Mouse (Mus musculus) left cerebral cortex, postnatal 4 days (tissue): ENCODE data around the gene U90926. TPM values are rescaled to one million over a fixed set of nuclear protein-coding genes. Genes with fewer than 3 reads are reported as not detected.

Source experiments
- DNase-seq: peaks from one replicate; pipeline ENCODE4 v3.0.0-alpha.2; 2022
- intact Hi-C: fragments of 180-260 bp; cut with DNase I; formaldehyde crosslinking; loops from one replicate; pipeline ENCODE4 v1.15.1; 2025
- total RNA-seq, 2 experiments: library from RNA; stranded (reverse); gene quantifications; 2 replicates each; pipeline ENCODE4 v1.2.3; 2021

U90926 gene
- not detected for total RNA-seq

DNA sequence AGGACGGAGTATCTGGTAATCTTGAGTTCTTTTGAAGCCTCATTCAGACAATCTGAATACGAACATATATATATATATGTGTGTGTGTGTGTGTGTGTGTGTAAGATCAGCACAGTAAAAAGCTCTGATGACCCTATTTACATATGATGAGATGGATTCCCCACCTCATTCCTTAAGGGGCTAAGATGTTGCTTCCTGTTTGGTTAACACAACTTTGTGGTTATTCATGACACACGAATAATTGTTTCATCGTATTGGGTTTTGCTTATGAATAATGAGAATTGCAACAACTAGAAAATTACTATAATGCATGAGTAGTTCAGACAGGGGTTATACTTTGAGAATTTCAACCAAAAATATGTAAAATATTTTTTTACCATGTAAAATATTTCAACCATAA is at the start of gene U90926:
TSS of gene U90926 (minus strand) at position 101 of the 400 bp plus-strand sequence.
- no peak for DNase-seq
- intact Hi-C loops, result no loop called here

GRCm38 (mm10) chr5:92263761-92264359 is 48.7 kb upstream of the U90926 start:
- peak; percentile 82 for DNase-seq
- intact Hi-C loops, result no loop called here

- DNase-seq, result no peak
- intact Hi-C loops, result no loop called here
These were observed 47.4 kb upstream of the U90926 start for GRCm38 (mm10) chr5:92262646-92263045.

DNA sequence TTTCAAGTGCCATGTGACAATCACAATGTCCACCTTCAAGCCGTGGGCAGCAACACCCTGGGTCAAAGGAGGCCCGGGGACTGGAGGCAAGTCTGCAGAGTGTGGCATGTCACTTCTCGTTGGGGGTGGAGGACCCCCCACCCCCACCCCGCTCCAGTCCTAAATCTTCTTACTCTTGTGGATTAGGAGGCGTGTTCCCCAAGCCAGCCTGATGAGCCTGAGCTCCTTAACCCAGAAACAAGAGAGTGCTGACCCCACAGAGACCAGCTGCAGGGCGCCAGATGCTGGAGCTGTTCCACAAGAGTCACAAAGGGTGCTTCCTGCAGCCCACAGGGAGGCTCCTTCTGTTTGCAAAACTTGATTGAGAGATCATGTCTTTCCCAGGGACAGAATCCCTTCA is 41.0 kb upstream of the U90926 start, which contains the start of gene Ppef2:
TSS of gene Ppef2 (minus strand) at position 61 of the 400 bp plus-strand sequence.
- no peak for DNase-seq
- intact Hi-C loops, result no loop called here

DNA sequence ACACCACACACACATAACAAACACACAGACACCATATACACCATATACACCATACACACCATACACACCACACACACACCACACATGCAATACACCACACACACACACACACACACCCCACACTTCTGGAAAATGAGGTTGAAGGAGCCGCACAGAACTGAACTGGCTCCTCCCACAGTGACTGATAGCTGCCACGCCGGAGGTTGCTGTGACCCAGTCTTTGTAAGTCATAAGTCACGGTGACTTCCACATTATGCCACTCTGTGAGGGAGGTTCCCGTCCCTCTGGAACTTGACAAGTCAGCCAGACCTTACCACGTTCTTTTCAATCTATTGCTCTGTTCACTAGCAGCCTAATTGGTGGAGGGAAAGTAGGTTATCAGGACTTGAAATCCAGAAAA is 39.3 kb upstream of the U90926 start:
- no peak for DNase-seq
- intact Hi-C loops, result no loop called here

- intact Hi-C loops, result no loop called here
- DNase-seq, result peak; percentile 32
These were observed 37.7 kb upstream of the U90926 start for GRCm38 (mm10) chr5:92252797-92253343.

DNA sequence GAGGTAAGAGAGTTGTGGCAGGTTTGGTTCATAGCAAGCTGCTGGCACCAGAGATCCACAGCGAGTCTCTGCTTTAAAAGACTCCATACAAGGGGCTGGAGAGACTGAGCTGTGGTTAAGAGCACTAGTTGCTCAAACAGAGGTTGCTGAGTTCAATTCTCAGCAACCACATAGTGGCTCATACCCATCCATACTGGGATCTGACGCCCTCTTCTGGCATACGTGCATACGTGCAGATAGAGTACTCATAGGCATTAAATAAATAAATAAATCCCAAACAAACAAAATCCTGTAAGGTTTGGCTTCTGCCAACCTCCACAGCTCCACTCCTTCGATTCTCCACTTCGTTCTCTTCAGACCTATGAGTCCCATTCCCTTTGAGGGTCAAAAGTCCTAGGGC is 36.8 kb upstream of the U90926 start:
- DNase-seq, result no peak
- intact Hi-C loops, result no loop called here

DNA sequence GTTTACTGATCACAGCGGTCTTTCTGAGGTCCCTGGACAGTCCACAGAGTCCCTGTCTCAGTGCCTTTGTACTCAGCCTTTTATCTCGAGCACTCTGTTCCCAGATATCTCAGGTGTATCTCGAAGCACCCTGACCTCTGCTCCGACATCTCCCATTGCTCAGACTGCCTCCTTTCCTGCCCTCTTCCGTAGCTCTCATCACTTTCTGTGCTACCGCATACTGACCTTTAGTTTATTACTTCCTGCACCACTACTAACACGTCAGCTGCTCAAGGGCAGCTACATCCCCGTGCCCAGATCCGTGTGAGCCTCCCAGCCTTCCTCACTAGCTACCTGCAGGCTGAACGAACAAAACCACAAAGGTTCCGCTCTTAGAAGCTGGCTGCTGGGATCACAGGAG is 33.4 kb upstream of the U90926 start:
- DNase-seq, result no peak
- intact Hi-C loops, result no loop called here

- intact Hi-C loops, result no loop called here
- DNase-seq, result no peak
These were observed 30.3 kb upstream of the U90926 start for GRCm38 (mm10) chr5:92245483-92245882.

- DNase-seq, result no peak
- intact Hi-C loops, result no loop called here
These were observed 29.7 kb upstream of the U90926 start for GRCm38 (mm10) chr5:92244900-92245299.

- intact Hi-C loops, result no loop called here
- no peak for DNase-seq
These were observed 25.6 kb upstream of the U90926 start for GRCm38 (mm10) chr5:92240769-92241168.

DNA sequence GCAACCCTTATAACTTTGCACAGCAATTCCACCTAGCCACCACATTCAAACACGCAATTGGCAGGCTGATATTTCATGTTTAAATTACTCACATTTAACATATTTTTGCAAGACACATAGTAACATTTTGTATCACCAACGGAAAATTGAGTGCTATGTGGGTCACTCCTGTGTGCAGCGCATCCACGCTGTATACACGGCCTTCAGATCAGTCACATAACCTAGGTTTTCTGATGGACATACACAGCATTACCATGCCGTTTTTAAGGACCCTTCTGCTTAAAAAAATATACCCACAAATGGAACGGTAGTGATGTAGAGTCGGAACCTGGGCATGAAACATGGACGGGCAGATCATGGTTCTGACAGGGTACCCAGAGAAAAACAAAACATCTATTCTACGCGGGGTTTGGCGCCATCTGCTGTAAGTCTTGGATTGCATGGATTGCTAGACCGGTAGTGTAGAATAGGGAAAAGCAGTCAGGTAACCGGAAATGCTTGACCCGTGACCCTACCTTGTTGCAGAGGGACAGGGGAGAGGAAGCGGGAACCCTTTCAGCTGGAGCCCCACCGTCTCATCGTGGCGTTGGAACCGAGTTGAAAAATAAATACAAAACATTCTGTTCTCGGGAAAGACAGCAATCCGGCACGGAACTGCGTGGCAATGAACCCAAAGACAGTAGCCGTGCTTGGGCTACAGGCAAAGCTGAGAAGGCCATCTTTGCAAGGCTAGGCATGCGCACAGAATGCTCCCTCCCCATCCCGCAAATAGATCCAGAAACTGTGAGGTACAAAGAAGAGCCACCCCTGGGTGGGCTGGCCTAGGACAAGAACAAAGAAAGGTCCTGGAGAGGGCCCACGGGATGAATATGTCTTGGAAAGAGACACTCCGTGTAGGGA is 24.4 kb upstream of the U90926 start:
- intact Hi-C loops, result no loop called here
- DNase-seq, result peak; percentile 75

DNA sequence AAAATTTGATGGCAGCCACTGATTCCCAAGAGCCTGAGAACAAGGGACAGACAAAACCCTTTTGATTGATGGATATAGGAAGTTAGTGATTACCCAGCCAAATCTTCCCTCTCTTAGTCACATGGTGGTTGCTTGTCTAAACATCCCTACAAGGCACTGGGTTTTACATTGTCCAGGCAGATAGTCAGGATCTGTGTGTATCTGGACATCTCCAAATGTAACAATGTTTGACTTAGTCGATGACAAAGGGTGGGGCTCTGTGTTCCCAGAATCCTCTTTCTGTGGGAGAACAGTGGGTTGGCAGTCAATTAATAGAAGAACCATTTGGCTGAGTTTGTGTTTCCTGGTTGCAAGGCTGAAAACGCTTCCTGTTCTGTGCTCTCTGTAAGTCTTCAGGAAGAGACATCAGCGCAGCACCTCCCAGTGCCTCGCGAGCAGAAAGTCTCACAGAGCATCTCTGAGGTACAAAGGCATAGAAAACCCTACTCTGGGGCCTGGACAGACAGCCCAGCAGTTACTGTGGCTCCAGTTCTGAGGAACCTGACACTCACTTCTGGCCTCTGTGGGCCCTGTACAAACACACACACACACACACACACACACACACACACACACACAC is 19.8 kb upstream of the U90926 start:
- intact Hi-C loops, result no loop called here
- no peak for DNase-seq

DNA sequence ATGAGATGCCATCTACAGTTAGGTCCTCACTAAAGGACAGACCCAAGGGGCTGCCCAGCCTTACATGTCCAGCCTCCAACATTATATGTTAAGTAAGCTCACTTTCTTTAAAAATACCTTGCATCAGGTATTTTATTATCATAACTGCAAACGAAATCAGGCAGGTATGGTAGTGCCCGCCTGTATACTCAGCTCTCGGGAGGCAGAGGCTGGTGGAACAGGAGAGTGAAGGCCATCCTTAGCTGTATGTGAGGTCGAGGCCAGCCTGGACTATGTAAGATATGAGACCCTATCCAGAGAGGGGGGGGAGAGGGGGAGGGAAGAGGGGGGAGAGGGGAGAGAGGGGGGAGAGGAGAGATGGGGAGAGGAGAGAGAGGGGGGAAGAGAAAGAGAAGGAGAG is 18.2 kb upstream of the U90926 start:
- intact Hi-C loops, result no loop called here
- DNase-seq, result no peak

DNA sequence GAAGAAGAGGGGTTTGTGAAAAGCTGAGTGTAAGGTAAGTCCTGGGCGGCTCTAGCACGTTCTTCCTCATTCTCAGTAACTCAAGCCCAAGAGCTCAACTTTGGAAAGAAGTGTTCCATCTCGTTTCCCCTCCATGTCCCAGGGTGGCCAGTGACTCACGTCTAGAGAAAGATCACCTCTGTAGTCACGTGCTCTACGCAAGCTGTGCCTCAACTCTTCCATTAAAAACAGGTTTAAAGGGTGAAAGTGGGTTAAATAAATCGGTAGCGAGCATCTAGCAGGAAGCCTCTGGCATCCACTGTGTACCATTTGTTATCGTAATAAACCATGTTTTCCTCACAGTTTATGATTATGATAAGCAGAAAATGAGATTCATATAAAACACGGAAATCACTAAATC is 16.6 kb upstream of the U90926 start:
- no peak for DNase-seq
- intact Hi-C loops, result no loop called here

- no peak for DNase-seq
These were observed 15.1 kb upstream of the U90926 start for GRCm38 (mm10) chr5:92230306-92230705.

DNA sequence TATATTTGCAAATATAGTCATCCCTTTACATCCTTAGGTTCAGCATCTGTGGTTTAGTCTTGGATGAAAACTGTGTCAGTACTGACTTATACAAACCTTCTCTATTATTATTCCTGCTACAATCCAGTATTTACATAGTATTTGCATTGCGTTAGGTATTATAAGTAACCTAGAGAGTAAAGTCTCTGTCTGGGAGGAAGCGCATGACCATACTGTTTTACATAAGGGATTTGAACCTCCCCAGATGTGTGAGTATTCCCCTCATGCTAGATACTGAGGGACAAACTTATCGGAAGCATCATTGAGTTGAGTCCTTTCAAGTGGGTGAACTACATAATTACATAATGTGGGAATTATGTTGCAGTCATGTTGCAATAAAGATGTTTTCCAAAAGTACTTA is 14.3 kb upstream of the U90926 start:
- intact Hi-C loops, result no loop called here
- DNase-seq, result no peak

More at GRCm38 (mm10) chr5:92230306-92230705, 15.1 kb upstream of the U90926 start:
- intact Hi-C loops, result no loop called here

GRCm38 (mm10) chr5:92228776-92229175 is 13.6 kb upstream of the U90926 start:
- DNase-seq, result no peak
- intact Hi-C loops, result no loop called here

GRCm38 (mm10) chr5:92227782-92228181 is 12.6 kb upstream of the U90926 start:
- no peak for DNase-seq
- intact Hi-C loops, result no loop called here

DNA sequence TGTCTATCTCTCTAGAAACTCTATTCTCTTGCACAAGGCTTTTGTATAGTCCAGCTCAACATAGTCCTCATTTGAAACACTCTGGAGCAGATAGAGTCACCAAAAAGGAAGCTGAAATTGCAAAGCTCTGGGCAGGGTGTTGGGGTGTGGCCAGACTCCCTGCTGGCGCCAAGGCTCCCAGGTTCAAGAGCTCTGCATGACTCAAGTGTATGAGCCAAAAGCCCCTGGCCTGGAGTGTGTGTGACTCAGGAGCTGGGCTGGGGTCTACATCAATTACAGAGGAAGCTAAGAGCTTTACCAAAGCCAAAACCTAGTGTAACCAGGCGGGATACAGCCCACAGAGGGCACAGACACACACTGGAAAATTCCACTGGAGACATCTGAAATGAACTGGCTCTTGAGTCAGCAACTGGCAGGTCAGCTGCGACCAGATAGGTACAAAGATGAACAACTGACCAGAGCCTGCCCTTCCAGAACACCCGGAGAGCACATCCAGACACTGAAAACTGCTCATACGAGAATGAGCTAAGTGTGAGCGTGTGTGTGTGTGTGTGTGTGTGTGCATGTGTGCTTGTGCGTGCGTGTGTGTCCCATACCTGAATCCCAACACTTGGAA is 5.2 kb upstream of the U90926 start:
- peak; percentile 31 for DNase-seq
- intact Hi-C loops, result no loop called here

DNA sequence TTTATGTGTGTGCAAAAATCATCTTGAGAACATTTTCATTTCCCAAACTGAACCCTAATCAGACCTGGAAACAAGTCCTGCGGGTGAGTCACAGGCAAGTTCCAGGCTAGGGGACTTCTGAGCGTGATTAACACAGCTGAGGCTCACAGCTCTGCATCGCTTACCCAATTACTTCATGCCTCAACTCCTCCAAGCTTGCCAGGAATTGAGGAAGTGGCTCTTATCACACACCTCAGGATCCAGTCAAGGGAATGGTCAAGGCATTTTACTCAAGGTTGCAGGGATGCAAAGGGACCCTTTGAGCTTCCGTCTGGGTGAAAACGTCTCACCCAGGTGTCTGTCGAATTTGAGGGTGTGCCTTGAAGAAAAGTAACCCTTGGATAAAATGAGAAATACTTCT is 4.6 kb upstream of the U90926 start:
- DNase-seq, result peak; percentile 19
- intact Hi-C loops, result no loop called here
